Mouse (Mus musculus) gastrocnemius, adult 8-10 months (tissue): ENCODE measurements around the gene Cacna1e. TPM values are rescaled to one million over a fixed set of nuclear protein-coding genes. Genes with fewer than 3 reads are reported as not detected.

Experiments
- DNase-seq, 2 experiments: peaks; one replicate each; pipeline ENCODE4 v3.0.0; 2022; ENCODE audit warnings: low spot score in 2 of 2
- total RNA-seq, 4 experiments: library from RNA; stranded (reverse); gene quantifications; 2 replicates each; pipeline ENCODE4 v1.2.4; 2022

Gene Cacna1e
- total RNA-seq, 4 experiments from 2014 or later: 0.02 to 0.16 (median 0.07) TPM; not detected in 1

- DNase-seq: no peak
Observed at GRCm38 (mm10) chr1:154635766-154636165, 248.5 kb downstream of the Cacna1e start.

DNA sequence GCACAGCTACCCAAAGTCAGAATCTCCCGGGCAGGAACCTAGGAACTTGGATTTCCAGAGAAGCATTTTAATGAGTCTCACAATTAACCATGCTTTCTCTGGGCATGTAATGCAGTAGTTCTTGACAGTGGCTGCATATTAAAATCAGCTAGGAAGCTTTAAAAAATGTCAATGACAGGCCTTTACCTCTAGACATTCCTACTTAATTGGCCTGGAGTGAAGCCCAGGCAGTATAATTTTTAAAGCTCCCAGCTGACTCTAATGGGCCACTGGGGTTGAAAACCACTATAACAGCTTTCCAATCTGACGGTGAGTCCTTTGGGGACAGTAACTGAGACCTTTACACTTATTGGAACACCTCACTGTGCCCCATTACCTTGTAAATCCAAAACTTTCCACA, 251.4 kb downstream of the Cacna1e start:
- DNase-seq: no peak

- DNase-seq: no peak
Observed at GRCm38 (mm10) chr1:154622666-154623653, 261.3 kb downstream of the Cacna1e start.

- DNase-seq: no peak
Observed at GRCm38 (mm10) chr1:154617743-154618455, 266.4 kb downstream of the Cacna1e start.

DNA sequence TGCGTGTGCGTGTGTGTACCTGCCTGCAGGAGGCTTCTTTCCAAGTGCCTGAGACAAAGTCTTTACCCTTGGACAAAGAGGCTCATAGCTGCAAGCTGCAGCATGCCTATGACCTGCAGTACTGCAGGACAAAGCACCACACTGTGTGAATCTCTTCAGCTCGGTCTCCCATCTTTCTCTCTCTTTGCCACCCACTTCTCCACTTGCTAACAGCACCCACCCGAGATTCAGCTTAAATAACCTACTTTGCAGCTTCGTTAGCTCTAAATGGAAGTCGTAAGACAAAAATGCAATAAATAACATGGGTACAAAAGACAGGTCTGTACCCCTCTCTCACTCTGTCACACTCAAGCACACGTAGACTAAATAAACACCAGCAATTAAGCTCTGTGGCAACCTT, 268.5 kb downstream of the Cacna1e start:
- no peak for DNase-seq

DNA sequence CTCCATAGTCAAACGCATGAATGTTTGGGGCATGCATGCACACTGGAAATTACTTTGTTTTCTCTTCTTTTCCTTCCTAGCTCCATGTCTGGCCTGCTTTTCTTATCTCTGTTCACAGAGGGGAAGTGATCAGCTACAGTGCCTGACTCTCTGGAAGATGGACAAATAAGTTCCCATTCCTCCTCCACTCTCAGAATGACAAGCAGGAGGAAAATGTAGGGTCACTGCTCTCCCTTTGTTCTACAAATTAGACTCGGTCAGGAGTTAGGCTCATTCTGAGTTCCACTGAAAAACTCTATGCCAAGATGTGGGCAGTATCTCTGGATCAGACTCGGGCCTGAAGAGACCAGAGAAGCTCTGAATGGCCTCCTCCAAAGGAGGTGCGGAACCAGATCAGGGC, 275.8 kb downstream of the Cacna1e start:
- no peak for DNase-seq

DNA sequence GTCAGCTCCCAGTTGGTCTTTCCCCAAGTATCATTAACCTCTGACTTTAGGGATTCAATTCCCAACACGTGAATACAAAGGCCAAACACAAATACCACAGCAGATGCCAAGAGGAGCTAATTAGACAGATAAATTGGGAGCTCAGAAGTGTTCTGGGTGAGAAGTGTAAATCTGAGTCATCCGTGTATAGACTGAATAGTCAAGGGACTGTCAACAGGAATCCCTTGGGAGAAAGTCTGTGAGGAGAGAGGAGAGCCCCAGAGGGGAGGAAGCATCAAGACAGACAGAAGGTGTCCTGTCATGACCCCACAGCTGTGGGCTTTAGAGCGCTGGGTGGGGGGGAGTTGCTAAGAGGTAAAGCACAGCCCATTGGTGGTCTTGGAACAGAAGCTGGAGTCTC, 276.9 kb downstream of the Cacna1e start:
- DNase-seq: no peak

DNA sequence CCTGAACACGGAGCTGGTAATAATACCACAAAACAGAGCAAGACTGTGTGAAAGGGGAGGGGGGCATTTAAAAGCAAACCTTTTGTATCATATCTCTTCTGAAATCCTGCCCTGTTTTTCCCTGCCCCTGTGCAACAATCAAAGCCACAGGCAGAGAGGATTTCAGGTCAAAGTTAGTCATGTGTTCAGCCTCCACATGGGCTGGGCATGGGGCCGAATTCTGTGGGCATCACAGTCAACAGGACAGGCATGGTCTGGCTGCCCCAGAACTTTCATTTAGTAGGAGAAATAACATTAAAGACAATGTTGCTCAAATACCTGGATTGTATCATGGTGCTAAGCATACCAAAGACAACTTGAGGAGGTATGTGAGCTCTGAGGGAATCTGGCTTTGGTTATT, 278.7 kb downstream of the Cacna1e start:
- DNase-seq: no peak

DNA sequence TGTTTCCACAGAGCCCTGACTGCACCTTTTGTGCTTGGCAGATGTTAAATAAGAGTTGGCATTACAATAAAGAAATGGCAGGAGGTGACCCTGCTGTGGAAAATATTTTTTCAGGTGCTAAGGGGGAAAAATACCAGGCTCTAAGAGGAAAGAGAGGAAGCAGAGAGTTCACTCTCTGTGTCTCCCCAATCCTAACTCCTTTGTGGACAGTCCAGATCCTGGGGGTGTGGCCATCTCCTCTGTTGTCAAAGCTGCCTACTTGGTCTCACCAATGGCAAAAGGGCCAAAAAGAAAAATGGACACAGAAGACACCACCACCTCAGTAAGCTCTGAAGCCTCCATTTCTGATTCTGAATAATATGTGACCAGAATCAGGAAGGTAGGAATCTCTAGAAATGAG, 280.5 kb downstream of the Cacna1e start:
- no peak for DNase-seq

DNA sequence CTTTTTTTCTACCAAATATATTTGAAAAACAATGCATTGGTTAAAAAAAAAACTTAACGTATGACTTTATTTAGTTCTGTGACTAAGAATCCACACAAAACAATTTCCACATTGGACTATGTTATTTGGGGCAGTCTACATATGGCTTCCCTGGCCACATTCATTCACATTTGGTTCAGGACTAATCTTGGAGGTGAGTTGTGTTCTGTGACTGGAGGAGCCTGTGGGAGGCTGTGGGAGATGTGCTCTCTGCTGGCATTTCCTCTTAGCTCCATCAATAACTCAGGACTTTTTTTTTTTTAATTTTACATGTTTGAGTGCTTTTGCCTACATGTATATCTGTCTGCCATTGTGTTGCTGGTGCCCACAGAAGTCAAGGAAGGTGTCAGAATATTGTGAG, 281.8 kb downstream of the Cacna1e start:
- no peak for DNase-seq

- DNase-seq: no peak
Observed at GRCm38 (mm10) chr1:154582516-154582915, 301.8 kb downstream of the Cacna1e start.

- DNase-seq: no peak
Observed at GRCm38 (mm10) chr1:154579929-154580328, 304.4 kb downstream of the Cacna1e start.

- no peak for DNase-seq
Observed at GRCm38 (mm10) chr1:154578748-154579147, 305.6 kb downstream of the Cacna1e start.

DNA sequence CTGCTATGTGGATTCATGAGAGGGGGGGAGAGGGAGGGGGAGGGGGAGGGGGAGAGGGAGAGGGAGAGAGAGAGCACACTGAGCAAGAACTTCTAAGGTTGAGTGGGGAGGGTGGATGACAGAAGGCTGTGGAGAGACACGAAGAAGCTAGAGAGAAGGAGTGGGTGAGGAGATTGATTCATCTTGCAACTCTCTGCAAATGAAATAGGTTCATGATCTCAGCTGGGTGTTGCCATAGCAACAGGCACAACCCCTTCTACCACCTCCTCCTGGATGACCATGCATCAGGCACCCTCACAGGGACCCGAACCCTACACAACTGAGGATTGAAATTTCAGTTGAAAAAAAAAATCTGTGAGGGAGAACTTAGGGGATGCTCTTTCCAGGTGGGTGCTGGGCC, 307.9 kb downstream of the Cacna1e start:
- DNase-seq: no peak

DNA sequence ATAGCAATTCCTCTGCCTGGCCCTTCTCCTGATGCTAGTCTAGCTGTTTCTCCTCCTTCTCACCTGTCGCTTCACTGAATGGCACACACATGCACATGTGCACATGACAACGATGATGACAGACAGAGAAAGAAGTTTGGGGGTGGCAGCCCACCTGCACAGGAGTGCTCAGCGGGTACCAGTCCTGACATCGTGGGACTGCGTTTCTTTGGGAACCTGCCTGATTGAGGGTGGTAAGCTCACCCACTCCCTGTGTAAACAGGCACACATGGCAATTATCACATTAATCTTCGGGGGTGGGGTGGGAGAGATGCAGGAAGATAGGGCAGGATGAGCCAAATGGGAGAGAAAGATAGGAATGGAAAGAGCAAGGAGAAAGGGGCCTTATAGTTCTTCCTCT, 318.3 kb downstream of the Cacna1e start:
- DNase-seq: no peak

DNA sequence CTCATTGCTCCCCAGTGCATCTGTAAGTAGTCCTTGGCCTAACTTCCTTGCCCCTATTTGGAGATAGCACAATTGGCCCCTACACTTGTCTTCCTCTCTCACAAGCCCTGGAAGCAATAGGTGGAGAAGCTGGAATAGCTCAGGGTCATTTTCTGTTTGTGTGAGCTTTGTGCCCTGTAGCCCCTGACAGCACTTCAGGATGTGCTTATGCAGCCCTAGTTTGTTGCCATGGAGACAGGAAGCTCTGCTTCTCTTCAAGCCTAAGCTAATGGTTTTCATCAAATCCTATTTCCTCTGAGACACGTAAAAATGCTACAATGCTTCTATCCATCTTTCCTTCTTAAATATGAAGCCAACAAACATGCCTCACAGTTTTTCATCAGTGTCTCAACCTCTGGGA, 328.5 kb downstream of the Cacna1e start:
- DNase-seq: no peak

- no peak for DNase-seq
Observed at GRCm38 (mm10) chr1:154553132-154553531, 331.2 kb downstream of the Cacna1e start.

DNA sequence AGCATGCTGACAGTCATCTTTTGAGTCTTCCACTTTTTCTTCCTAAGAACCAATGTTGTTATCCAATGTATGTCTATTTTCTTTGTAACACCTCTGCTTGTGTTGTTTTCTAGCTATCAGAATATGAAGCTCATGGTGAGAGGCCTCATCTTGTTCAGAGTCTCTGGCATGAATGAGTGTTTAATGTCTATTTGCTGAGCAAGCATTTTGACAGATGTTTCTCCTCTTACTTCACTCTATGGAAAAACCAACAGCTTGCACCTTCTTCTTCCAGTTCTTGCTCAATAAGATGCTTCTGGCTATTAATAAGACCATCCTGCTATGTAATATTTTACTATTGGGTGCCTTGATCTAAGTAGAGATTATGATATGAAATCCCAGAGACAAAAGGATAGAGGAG, 346.9 kb downstream of the Cacna1e start:
- no peak for DNase-seq

DNA sequence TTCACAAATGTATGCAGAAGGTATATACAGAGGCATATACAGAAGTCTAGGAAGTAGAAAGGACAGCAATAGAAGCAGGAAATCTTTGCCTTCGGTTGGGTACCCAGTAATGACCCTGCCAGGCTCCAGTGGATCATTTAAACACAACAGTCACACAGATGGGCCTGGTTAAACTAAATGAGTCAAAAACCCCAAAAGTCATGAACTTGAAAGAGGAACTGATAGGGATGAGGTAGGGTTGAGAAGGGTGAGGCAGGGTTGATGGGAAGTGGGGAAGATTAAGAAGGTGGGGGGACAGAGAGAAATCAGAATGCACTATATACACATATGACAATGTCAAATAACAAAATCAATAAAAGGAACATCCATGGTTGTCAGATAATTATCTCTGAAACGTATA, 347.5 kb downstream of the Cacna1e start:
- DNase-seq: no peak

DNA sequence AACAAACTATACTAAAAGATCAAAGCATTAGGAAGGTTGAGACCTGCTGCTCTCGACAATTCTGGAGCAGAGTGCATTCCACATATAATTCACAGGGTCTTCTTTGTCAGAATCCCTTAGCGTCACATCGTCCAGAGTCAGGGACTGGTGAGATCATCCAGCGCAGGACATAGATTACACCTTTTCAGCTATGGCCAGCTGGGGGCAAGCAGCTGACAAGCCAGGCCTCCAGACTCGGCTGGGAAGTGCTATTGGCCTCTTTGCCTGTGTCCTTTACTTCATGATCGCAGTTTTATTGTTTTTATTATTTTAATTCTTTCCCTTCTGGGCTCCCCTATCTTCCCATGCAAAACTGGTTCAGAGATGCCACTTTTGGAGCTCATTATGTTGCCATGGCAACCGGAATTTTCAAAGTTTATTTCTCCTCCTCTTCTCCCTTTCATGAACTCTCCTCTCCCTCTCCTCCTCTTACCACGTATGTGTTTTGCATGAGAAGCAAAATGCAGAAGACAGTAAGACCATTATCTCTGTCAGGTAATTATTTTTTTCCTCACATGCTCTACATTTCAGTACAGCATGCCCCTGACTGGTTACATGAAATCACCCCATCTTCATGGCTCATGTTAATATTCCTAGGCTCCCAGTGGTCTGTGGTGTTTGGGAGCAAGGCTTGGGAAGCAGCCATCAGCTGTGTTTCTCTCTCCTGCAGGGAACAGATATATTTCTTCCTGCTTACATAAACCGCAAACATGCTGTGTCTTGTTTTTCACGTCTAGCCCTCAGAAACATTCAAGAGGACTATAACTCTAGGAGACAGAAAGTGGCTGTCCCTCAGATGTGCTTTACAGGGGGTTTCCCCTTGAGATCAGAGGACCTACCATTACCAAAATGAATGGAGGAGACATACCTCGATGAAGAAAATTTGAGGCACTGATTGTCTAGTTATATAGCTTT, 351.0 kb downstream of the Cacna1e start:
- no peak for DNase-seq

- DNase-seq: no peak
Observed at GRCm38 (mm10) chr1:154529666-154530065, 354.6 kb downstream of the Cacna1e start.
